Mouse (Mus musculus) liver, adult (tissue): ENCODE data around the gene Icam4.

Experiments used
- GATA4 ChIP-seq: IDR thresholded peaks from 2 replicates; pipeline ENCODE4 v1.6.1; 2014; ENCODE audit warnings: mild to moderate bottlenecking, low read length; ENCODE audit not compliant: insufficient replicate concordance

Gene Icam4

DNA sequence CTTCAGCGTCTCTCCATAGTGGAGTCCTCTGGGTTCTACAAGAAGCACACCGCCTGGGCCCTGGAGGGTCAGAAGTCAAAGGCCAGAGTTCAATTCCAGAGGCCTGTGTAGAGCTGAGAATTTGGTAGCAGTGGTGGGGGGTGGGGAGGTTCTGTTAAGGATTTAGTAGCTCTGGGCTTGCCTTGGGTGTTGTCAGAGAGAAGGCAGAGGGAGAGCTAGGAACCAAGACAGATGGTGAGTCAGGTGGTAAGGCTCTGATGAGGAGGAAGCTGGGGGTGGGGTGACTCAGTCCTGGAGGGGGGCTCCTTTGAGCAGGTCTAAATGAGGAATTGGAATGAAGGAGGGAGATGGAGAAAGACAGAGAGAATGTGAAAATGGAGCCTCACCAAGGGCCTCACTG, 33.8 kb downstream of the Icam4 start:
- no peak for TF ChIP-seq GATA4

DNA sequence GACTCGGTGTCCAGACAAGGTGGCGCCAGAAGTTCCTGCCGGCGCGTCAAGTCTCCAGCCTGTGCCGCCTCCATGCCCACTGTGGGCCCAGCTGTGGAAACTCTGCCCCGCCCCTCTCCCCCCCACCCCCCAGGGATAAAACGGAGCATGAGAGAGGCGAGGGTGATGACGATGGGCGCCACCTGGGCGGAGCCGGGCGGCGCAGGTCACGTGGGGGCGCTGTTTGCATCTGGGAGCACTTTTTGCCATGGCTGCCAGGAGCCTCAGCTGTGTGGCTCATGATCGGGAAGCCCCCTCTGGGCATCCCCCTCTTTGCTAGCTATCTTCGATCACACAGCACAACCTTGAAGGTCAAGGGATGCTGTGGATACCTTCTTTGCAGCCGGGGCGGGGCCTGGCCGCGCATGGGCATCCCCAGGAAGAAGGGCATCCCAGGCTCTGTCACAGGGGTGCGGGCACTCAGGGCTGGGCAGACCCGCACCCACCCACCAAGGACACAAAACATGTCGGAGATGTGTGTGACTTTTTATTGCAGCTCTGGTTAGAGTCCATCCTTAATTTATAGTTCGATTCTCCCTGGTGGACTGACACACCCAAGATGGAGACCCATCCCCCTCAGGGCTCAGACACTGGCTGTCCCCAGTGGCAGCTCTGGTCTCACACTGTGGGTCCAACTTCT, 38.0 kb downstream of the Icam4 start, which contains the start of gene Zglp1:
TSS of gene Zglp1 (minus strand) at position 88 of the 679 bp plus-strand sequence.
- TF ChIP-seq GATA4 = no peak

- TF ChIP-seq GATA4 = no peak
Observed at GRCm38 (mm10) chr9:21072641-21073040, 43.5 kb downstream of the Icam4 start.

- peak; percentile 45; the same call in 1 of the 2 replicates for TF ChIP-seq GATA4
Observed at GRCm38 (mm10) chr9:21073044-21073840, 44.1 kb downstream of the Icam4 start, which contains the start of the genes Gm49373 and Fdx1l. Gene Gm49373, minus strand, starts transcription at chr9:21073096. Gene Fdx1l, minus strand, starts transcription at chr9:21073614.

- TF ChIP-seq GATA4 = no peak
Observed at GRCm38 (mm10) chr9:21074173-21074572, 45.0 kb downstream of the Icam4 start.

DNA sequence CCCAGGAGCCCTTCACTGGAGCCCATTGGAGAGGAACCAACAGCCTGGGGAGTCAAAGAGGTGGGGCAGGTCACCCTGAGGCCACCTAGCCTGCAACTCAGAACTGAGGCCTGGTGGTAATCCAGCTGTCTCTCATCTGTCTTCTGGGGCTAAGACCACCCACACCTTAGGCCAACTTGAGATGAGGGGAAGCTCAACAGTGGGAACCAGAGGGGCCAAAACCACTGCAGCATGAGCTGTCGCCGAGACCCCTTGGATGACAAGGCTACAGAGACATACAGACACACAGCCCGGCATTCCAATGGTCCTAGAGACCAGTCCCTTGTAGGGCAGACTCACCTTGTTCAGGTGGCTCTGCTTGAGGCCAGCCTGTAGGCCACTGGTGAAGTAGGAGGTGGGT, 46.5 kb downstream of the Icam4 start:
- no peak for TF ChIP-seq GATA4
